Mouse (Mus musculus): ENCODE measurements around the gene Rptor. TPM values are rescaled to one million over a fixed set of nuclear protein-coding genes. Genes with fewer than 3 reads are reported as not detected.
A peak's percentile ranks its signal among the peaks of the same experiment; 100 is the strongest.

Gene Rptor
- polyA plus RNA-seq, 1 experiment from 2014 or later, result 18.6 TPM

- no peak overlapping the region for H3K4me2 ChIP-seq
- H3K4me3 ChIP-seq (replicated peaks), result no peak overlapping the region
- no peak overlapping the region for H3K27ac ChIP-seq
- H3K27me3 ChIP-seq, result peaks cover 45% of the 10 kb centered on the region
- H3K9me3 ChIP-seq, result no peaks in the 10 kb centered on the region
- no peaks in the 10 kb centered on the region for H3K36me3 ChIP-seq
- H3K9ac ChIP-seq (replicated peaks), result no peak overlapping the region
- peaks cover 18% of the 10 kb centered on the region for H3K4me1 ChIP-seq (replicated peaks)
- WGBS, result 51% methylated on average over 5 of the region's 5 CpGs
- no peak for ATAC-seq (ENCODE audit: insufficient number of reproducible peaks, insufficient read depth, low FRiP score, low TSS enrichment, low read depth)
Measured at GRCm38 (mm10) chr11:119566188-119566587, 36.5 kb upstream of the Rptor start.

GRCm38 (mm10) chr11:119572316-119573010 is 30.2 kb upstream of the Rptor start:
- Histone ChIP-seq H3K27me3 (0 out of 2 replicates have a peak, but pooled peaks cover 4% of the 10 kb centered on the region), H3K27ac (no peak overlapping the region), H3K4me2 (no peak overlapping the region), H3K36me3 (no peaks in the 10 kb centered on the region), H3K4me3 (replicated peaks) (no peak overlapping the region), H3K9me3 (no peaks in the 10 kb centered on the region), H3K4me1 (replicated peaks) (peaks cover 9% of the 10 kb centered on the region; the same call in 1 of the 2 replicates), H3K9ac (replicated peaks) (no peak overlapping the region)
- 74% methylated on average over 15 of the region's 15 CpGs for WGBS
- ATAC-seq (ENCODE audit: insufficient number of reproducible peaks, insufficient read depth, low FRiP score, low TSS enrichment, low read depth), result no peak

GRCm38 (mm10) chr11:119576855-119577254 is 25.9 kb upstream of the Rptor start:
- WGBS, result 22% methylated on average over 4 of the region's 4 CpGs
- no peaks in the 10 kb centered on the region for H3K36me3 ChIP-seq
- no peak overlapping the region for H3K4me3 ChIP-seq (replicated peaks)
- H3K27ac ChIP-seq, result no peak overlapping the region
- H3K27me3 ChIP-seq, result no peaks in the 10 kb centered on the region
- no peak for ATAC-seq (ENCODE audit: insufficient number of reproducible peaks, insufficient read depth, low FRiP score, low TSS enrichment, low read depth)
- H3K9ac ChIP-seq (replicated peaks), result no peak overlapping the region
- H3K9me3 ChIP-seq, result no peaks in the 10 kb centered on the region
- H3K4me2 ChIP-seq, result no peak overlapping the region
- H3K4me1 ChIP-seq (replicated peaks), result peaks cover 10% of the 10 kb centered on the region; the same call in 1 of the 2 replicates

- 91% methylated on average over 2 of the region's 2 CpGs for WGBS
- Histone ChIP-seq H3K4me3 (replicated peaks) (no peak overlapping the region), H3K27ac (no peak overlapping the region), H3K4me2 (no peak overlapping the region), H3K9me3 (no peaks in the 10 kb centered on the region), H3K36me3 (no peaks in the 10 kb centered on the region), H3K4me1 (replicated peaks) (peaks cover 10% of the 10 kb centered on the region; the same call in 1 of the 2 replicates), H3K9ac (replicated peaks) (no peak overlapping the region), H3K27me3 (no peaks in the 10 kb centered on the region)
- ATAC-seq (ENCODE audit: insufficient number of reproducible peaks, insufficient read depth, low FRiP score, low TSS enrichment, low read depth), result no peak
Measured at GRCm38 (mm10) chr11:119577721-119578120, 25.0 kb upstream of the Rptor start.

- H3K9ac ChIP-seq (replicated peaks), result no peak overlapping the region
- WGBS, result 78% methylated on average over 4 of the region's 4 CpGs
- ATAC-seq (ENCODE audit: insufficient number of reproducible peaks, insufficient read depth, low FRiP score, low TSS enrichment, low read depth), result no peak
Measured at GRCm38 (mm10) chr11:119586511-119586910, 16.2 kb upstream of the Rptor start.

GRCm38 (mm10) chr11:119587112-119587511 is 15.6 kb upstream of the Rptor start:
- Histone ChIP-seq H3K27me3 (peaks cover 10% of the 10 kb centered on the region; the same call in 1 of the 2 replicates), H3K4me3 (replicated peaks) (no peak overlapping the region), H3K9me3 (no peaks in the 10 kb centered on the region), H3K4me1 (replicated peaks) (peaks cover 15% of the 10 kb centered on the region), H3K27ac (0 out of 2 replicates have a peak overlapping the region, but pooled peaks have one; percentile 29), H3K4me2 (no peak overlapping the region), H3K9ac (replicated peaks) (no peak overlapping the region), H3K36me3 (no peaks in the 10 kb centered on the region)
- 52% methylated on average over 5 of the region's 5 CpGs for WGBS
- ATAC-seq (ENCODE audit: insufficient number of reproducible peaks, insufficient read depth, low FRiP score, low TSS enrichment, low read depth), result no peak

More at GRCm38 (mm10) chr11:119586511-119586910, 16.2 kb upstream of the Rptor start:
- Histone ChIP-seq H3K9me3 (no peaks in the 10 kb centered on the region), H3K27me3 (peaks cover 10% of the 10 kb centered on the region; the same call in 1 of the 2 replicates), H3K4me3 (replicated peaks) (no peak overlapping the region), H3K4me2 (no peak overlapping the region), H3K4me1 (replicated peaks) (peaks cover 15% of the 10 kb centered on the region), H3K36me3 (no peaks in the 10 kb centered on the region), H3K27ac (no peak overlapping the region)

GRCm38 (mm10) chr11:119589242-119589641 is 13.5 kb upstream of the Rptor start:
- H3K27me3 ChIP-seq, result peaks cover 10% of the 10 kb centered on the region; the same call in 1 of the 2 replicates
- no peak overlapping the region for H3K27ac ChIP-seq
- WGBS, result 90% methylated on average over 7 of the region's 7 CpGs
- no peak overlapping the region for H3K4me3 ChIP-seq (replicated peaks)
- peaks cover 31% of the 10 kb centered on the region for H3K4me1 ChIP-seq (replicated peaks)
- no peaks in the 10 kb centered on the region for H3K9me3 ChIP-seq
- no peak overlapping the region for H3K4me2 ChIP-seq
- H3K36me3 ChIP-seq, result no peaks in the 10 kb centered on the region
- H3K9ac ChIP-seq (replicated peaks), result no peak overlapping the region
- no peak for ATAC-seq (ENCODE audit: insufficient number of reproducible peaks, insufficient read depth, low FRiP score, low TSS enrichment, low read depth)

GRCm38 (mm10) chr11:119593966-119594365 is 8.7 kb upstream of the Rptor start:
- Histone ChIP-seq H3K9me3 (no peaks in the 10 kb centered on the region), H3K9ac (replicated peaks) (no peak overlapping the region), H3K4me2 (no peak overlapping the region), H3K4me3 (replicated peaks) (no peak overlapping the region), H3K27me3 (peaks cover 5% of the 10 kb centered on the region; the same call in 1 of the 2 replicates), H3K36me3 (no peaks in the 10 kb centered on the region), H3K27ac (no peak overlapping the region), H3K4me1 (replicated peaks) (peaks cover 24% of the 10 kb centered on the region)
- WGBS, result 37% methylated on average over 3 of the region's 3 CpGs
- ATAC-seq (ENCODE audit: insufficient number of reproducible peaks, insufficient read depth, low FRiP score, low TSS enrichment, low read depth), result no peak

- peak overlapping the region; percentile 51 for H3K27ac ChIP-seq
- H3K27me3 ChIP-seq, result peaks cover 5% of the 10 kb centered on the region; the same call in 1 of the 2 replicates
- no peaks in the 10 kb centered on the region for H3K36me3 ChIP-seq
- 10% methylated on average over 3 of the region's 3 CpGs for WGBS
- H3K4me2 ChIP-seq, result no peak overlapping the region
- peaks cover 15% of the 10 kb centered on the region for H3K4me1 ChIP-seq (replicated peaks)
- no peak for ATAC-seq (ENCODE audit: insufficient number of reproducible peaks, insufficient read depth, low FRiP score, low TSS enrichment, low read depth)
- H3K9me3 ChIP-seq, result no peaks in the 10 kb centered on the region
- no peak overlapping the region for H3K4me3 ChIP-seq (replicated peaks)
- no peak overlapping the region for H3K9ac ChIP-seq (replicated peaks)
Measured at GRCm38 (mm10) chr11:119598856-119599255, 3.8 kb upstream of the Rptor start.

- H3K27me3 ChIP-seq, result peaks cover 2% of the 10 kb centered on the region; the same call in 1 of the 2 replicates
- no peak overlapping the region for H3K4me2 ChIP-seq
- WGBS, result 93% methylated on average over 1 of the region's 1 CpGs
Measured at GRCm38 (mm10) chr11:119600286-119600685, 2.4 kb upstream of the Rptor start.

GRCm38 (mm10) chr11:119602177-119602700 is 466 bp upstream of the Rptor start:
- peaks cover 12% of the 10 kb centered on the region for H3K36me3 ChIP-seq
- H3K27me3 ChIP-seq, result no peaks in the 10 kb centered on the region
- no peak for ATAC-seq (ENCODE audit: insufficient number of reproducible peaks, insufficient read depth, low FRiP score, low TSS enrichment, low read depth)
- WGBS, result 38% methylated on average over 10 of the region's 10 CpGs
- peaks cover 20% of the 10 kb centered on the region for H3K4me1 ChIP-seq (replicated peaks)
- no peak overlapping the region for H3K9ac ChIP-seq (replicated peaks)
- no peak overlapping the region for H3K27ac ChIP-seq
- peak overlapping the region; percentile 100 for H3K4me3 ChIP-seq (replicated peaks)
- H3K9me3 ChIP-seq, result no peaks in the 10 kb centered on the region
- H3K4me2 ChIP-seq, result peak overlapping the region; percentile 42

More at GRCm38 (mm10) chr11:119600286-119600685, 2.4 kb upstream of the Rptor start:
- ATAC-seq (ENCODE audit: insufficient number of reproducible peaks, insufficient read depth, low FRiP score, low TSS enrichment, low read depth), result no peak
- H3K4me3 ChIP-seq (replicated peaks), result no peak overlapping the region
- H3K36me3 ChIP-seq, result no peaks in the 10 kb centered on the region
- peaks cover 20% of the 10 kb centered on the region for H3K4me1 ChIP-seq (replicated peaks)
- no peak overlapping the region for H3K9ac ChIP-seq (replicated peaks)
- no peak overlapping the region for H3K27ac ChIP-seq
- no peaks in the 10 kb centered on the region for H3K9me3 ChIP-seq
